Mouse (Mus musculus) heart, embryonic 10.5 days (tissue): ENCODE data around the gene Kxd1. TPM values are rescaled to one million over a fixed set of nuclear protein-coding genes. Genes with fewer than 3 reads are reported as not detected.

Source experiments
- DNase-seq: peaks from one replicate; pipeline ENCODE4 v3.0.0-alpha.2; 2017; ENCODE audit warnings: low spot score
- H3K27ac ChIP-seq: fragments of 300-500 bp; sonication (generic); 2 replicates; pipeline ENCODE4 v1.5.1; 2016; ENCODE audit warnings: mild to moderate bottlenecking
- H3K27me3 ChIP-seq: fragments of 300-500 bp; sonication (generic); 2 replicates; pipeline ENCODE4 v1.6.1; 2016; ENCODE audit warnings: mild to moderate bottlenecking; ENCODE audit not compliant: poor library complexity, insufficient read depth, severe bottlenecking
- H3K36me3 ChIP-seq: fragments of 300-500 bp; sonication (generic); 2 replicates; pipeline ENCODE4 v1.6.1; 2016; ENCODE audit warnings: mild to moderate bottlenecking, moderate library complexity
- H3K4me1 ChIP-seq: fragments of 300-500 bp; sonication (generic); 2 replicates; pipeline ENCODE4 v1.6.1; 2016; ENCODE audit warnings: mild to moderate bottlenecking
- H3K4me3 ChIP-seq: fragments of 300-500 bp; sonication (generic); 2 replicates; pipeline ENCODE4 v1.5.1; 2016; ENCODE audit warnings: mild to moderate bottlenecking, moderate library complexity
- H3K9me3 ChIP-seq: fragments of 300-500 bp; sonication (generic); 2 replicates; pipeline ENCODE4 v1.6.1; 2016; ENCODE audit warnings: mild to moderate bottlenecking, moderate library complexity
- WGBS: fragments of 180-500 bp; shearing (Covaris S2); methylation state at CpG from one replicate; pipeline ENCODE4 v1.1.7; 2016; 5-methylcytosine and 5-hydroxymethylcytosine counted together
- polyA plus RNA-seq: library from polyadenylated mRNA; unstranded; fragments of >200 nt; fragmentation: Nextera tagmentation; extraction: Ambion mirVana; gene quantifications from 2 replicates; pipeline ENCODE4 v1.2.1, GENCODE M21; 2016

Gene Kxd1
- polyA plus RNA-seq, 1 experiment from 2014 or later: 67.0 TPM

DNA sequence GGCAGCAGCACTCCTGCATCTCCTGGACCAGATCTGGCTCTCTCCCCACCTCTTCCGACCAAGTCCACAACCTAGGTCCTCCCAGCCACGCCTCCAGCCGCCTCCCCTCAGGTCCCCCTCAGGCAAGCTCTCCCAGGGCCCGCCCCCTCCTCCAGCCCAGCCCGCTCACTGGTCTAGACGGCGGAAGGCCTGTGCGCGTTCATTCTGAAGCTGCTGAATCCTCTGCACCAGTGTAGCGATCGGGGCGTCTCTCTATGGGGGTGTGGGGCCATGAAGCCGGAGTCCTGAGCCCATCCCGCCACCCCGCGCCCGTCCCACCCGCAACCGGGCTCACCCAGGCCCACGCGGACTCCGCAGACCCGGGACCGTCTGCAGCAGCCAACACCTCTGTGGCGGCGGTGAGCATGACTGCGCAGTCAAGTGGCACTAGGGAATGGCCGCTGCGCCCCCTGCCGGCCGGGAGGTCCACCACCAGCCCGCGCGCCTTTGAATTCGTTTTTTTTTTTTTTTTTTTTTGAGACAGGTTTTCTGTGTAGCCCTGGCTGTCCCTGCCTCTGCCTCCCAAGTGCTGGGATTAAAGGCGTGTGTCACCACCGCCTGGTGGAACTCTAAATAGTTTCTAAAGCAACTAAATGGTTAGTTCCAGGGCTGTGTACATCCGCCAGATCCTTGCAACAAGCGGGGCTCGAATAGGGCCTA, 21.3 kb downstream of the Kxd1 start, which contains the start of gene Rex1bd:
TSS of gene Rex1bd (minus strand) at position 425 of the 699 bp plus-strand sequence.
- Histone ChIP-seq H3K4me3 (peak within 1 kb of the TSS; percentile 91), H3K27me3 (peaks cover 34% of the 10 kb centered on the region), H3K4me1 (peaks cover 54% of the 10 kb centered on the region), H3K27ac (peak within 1 kb of the TSS; percentile 98), H3K36me3 (peaks cover 35% of the 10 kb centered on the region), H3K9me3 (no peaks in the 10 kb centered on the region)
- 3% methylated on average over 40 of the region's 40 CpGs for WGBS
- DNase-seq: peak; percentile 99

- Histone ChIP-seq H3K4me3 (peak overlapping the region; percentile 91), H3K36me3 (peaks cover 35% of the 10 kb centered on the region), H3K27me3 (peaks cover 41% of the 10 kb centered on the region), H3K4me1 (peaks cover 57% of the 10 kb centered on the region), H3K9me3 (no peaks in the 10 kb centered on the region), H3K27ac (peak overlapping the region; percentile 98)
- 35% methylated on average over 32 of the region's 32 CpGs for WGBS
- no peak for DNase-seq
These were observed 21.9 kb downstream of the Kxd1 start for GRCm38 (mm10) chr8:70505698-70506327.

DNA sequence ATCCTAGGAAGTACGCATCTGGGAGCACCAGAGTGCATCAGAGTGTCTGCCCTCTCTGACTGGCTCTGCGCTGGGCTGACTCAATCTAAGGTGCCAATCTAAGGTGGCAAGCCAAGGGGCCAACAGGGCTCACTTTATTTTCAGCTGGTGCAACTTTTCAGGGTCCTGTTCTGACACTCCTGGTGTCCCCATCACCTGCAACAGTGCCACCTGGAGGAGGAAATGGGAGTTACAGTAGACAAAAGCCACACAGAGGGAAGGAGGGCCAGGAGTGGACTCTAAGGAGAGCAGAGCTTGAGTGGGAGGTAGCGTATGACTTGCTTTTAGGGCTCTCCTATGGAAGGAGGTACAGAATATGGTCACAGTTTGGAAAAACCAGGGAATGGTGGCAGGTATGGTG, 22.9 kb downstream of the Kxd1 start:
- H3K4me1 ChIP-seq: peaks cover 64% of the 10 kb centered on the region
- DNase-seq: peak; percentile 90
- H3K9me3 ChIP-seq: no peaks in the 10 kb centered on the region
- no peak overlapping the region for H3K27ac ChIP-seq
- H3K4me3 ChIP-seq: no peak overlapping the region
- whole genome bisulfite sequencing: 77% methylated on average over 3 of the region's 3 CpGs
- peaks cover 50% of the 10 kb centered on the region for H3K27me3 ChIP-seq
- H3K36me3 ChIP-seq: peaks cover 35% of the 10 kb centered on the region

DNA sequence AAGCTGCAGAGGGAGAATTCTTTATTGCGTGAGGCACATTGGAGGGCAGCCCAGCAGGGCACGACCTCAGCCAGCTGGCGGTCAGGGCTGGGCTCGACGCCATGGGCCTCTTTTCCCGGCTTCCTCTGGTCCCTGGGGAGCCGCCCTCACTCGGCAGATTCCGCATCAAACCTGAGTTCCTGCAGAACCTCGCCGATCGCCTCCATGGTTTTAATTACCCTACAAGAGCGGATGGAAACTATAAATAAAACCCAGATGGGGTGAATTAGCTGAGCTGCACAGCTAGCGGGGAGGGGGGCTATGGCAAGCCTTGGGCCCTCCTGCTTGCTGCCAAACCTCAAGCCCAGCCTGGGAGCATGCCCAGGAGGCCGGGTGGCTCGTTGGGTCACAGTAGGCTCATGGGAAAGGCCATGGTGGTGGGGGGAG, 23.5 kb downstream of the Kxd1 start:
- Histone ChIP-seq H3K4me3 (0 out of 2 replicates have a peak overlapping the region, but pooled peaks have one; percentile 1), H3K27me3 (peaks cover 56% of the 10 kb centered on the region), H3K4me1 (peaks cover 63% of the 10 kb centered on the region), H3K27ac (no peak overlapping the region), H3K9me3 (no peaks in the 10 kb centered on the region), H3K36me3 (peaks cover 34% of the 10 kb centered on the region)
- WGBS: 69% methylated on average over 16 of the region's 16 CpGs
- no peak for DNase-seq

DNA sequence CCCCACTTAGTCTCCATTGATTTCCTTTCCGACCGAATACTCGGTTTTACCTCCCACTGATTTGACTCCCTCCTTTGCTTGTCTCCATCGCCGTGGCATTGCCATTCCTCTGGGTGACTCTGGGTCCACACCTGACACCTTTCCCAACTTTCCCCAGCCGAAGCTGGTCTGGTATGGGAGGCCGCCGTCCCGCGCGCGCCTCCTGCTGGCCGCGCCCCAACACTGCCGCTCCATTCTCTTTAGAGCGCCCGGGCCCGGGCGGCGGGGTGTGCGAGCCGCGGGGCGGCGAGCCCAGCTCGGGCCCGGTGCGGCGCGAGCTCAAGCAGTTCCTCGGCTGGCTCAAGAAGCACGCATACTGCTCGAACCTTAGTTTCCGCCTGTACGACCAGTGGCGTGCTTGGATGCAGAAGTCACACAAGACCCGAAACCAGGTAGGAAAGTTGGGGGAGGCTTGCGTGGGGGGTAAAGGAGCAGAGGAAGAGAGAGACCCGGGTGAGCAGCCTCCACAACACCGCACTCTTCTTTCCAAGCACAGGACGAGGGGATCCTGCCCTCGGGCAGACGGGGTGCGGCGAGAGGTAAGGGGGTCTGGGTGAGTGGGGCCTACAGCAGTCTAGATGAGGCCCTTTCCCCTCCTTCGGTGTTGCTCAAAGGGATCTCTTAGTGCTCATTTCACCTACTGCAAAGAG, 24.6 kb downstream of the Kxd1 start:
- peak; percentile 88 for DNase-seq
- H3K36me3 ChIP-seq: peaks cover 24% of the 10 kb centered on the region
- peaks cover 53% of the 10 kb centered on the region for H3K4me1 ChIP-seq
- H3K4me3 ChIP-seq: peak overlapping the region; percentile 36
- H3K27me3 ChIP-seq: peaks cover 67% of the 10 kb centered on the region
- H3K9me3 ChIP-seq: no peaks in the 10 kb centered on the region
- 12% methylated on average over 46 of the region's 46 CpGs for WGBS
- H3K27ac ChIP-seq: no peak overlapping the region

DNA sequence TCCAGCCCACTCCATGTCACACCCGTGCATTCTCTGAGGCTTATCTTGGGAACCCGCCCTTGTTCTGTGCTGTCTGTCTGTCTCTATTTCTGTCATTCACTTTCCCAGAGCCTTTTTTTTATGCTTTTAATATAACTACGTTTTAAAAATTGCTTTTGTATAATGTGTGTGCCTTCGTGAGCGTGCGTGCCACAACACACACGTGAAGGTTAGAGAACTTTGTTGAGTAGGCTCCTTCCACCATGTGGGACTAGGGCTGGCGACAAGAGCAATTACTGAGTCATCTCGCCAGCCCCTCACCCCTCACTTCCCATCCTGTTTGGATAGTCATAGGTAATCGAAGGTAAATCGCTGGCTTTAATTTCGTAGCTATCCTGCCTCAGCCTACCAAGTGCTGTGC, 25.2 kb downstream of the Kxd1 start:
- Histone ChIP-seq H3K36me3 (peaks cover 18% of the 10 kb centered on the region), H3K27me3 (peaks cover 73% of the 10 kb centered on the region), H3K9me3 (no peaks in the 10 kb centered on the region), H3K4me3 (peak overlapping the region; percentile 39), H3K27ac (0 out of 2 replicates have a peak overlapping the region, but pooled peaks have one; percentile 13), H3K4me1 (peaks cover 53% of the 10 kb centered on the region)
- DNase-seq: no peak
- WGBS: 28% methylated on average over 12 of the region's 12 CpGs

DNA sequence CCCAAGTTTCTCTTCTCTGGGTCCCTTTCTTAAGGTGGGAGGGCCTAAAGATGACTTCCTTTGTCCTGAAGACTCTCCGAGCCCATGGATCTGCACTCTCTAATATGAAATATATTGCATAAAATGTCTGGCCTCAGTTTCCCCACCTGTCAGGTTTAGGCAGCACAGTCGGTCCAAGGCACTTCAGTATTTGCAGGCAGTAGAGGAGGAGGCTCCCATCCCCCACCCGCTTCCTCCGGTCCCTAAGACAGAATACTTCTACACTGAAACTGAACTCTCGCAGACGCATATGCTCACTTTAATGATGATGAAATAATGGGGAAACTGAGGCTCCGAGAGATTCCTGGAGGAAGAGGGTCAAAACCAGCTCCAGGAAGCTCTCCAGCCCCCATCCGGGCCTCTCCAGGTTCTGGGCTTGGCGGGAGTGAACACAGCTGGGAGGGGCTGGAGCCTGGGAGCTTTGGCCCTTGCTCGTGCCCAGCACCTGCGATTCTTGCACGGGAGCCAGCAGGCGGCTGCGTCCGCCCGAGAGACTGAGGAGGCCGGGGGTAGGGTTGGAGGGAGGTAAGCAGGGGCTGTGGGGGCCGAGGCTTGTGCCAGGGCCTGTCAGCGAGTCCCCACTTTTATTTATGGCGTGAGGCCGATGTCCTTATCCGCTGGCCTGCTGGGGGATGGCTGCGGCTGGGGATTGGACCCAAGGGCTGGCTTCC, 25.8 kb downstream of the Kxd1 start:
- H3K27ac ChIP-seq: peak overlapping the region; percentile 13; the same call in 1 of the 2 replicates
- no peak for DNase-seq
- H3K27me3 ChIP-seq: peaks cover 79% of the 10 kb centered on the region

GRCm38 (mm10) chr8:70500386-70501301, 27.1 kb downstream of the Kxd1 start:
- no peak for DNase-seq
- H3K4me1 ChIP-seq: peaks cover 46% of the 10 kb centered on the region
- 6% methylated on average over 39 of the region's 39 CpGs for WGBS

More for the DNA sequence above, 25.8 kb downstream of the Kxd1 start:
- peaks cover 13% of the 10 kb centered on the region for H3K36me3 ChIP-seq
- WGBS: 14% methylated on average over 23 of the region's 23 CpGs
- H3K9me3 ChIP-seq: no peaks in the 10 kb centered on the region
- peak overlapping the region; percentile 39 for H3K4me3 ChIP-seq
- peaks cover 51% of the 10 kb centered on the region for H3K4me1 ChIP-seq

DNA sequence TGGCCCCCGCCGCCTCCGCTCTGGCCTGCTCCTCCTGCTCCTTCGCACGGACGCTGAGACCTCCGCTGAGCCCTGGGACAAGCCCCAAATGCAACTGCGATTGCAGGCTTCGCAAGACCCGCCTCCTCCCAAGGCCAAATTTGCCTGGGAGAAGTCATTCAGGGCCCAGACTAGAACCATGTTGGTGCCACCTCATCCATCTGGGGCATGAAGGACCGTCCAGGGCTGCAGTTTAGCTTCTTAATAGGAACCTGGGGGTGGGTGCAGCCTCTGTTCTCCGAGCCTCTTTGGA, 32.0 kb downstream of the Kxd1 start:
- H3K36me3 ChIP-seq: no peaks in the 10 kb centered on the region
- H3K27me3 ChIP-seq: peaks cover 100% of the 10 kb centered on the region
- DNase-seq: no peak
- no peaks in the 10 kb centered on the region for H3K9me3 ChIP-seq
- peak overlapping the region; percentile 42; the same call in 1 of the 2 replicates for H3K27ac ChIP-seq
- 5% methylated on average over 12 of the region's 12 CpGs for WGBS
- peaks cover 52% of the 10 kb centered on the region for H3K4me1 ChIP-seq
- H3K4me3 ChIP-seq: peak overlapping the region; percentile 60

More at GRCm38 (mm10) chr8:70500386-70501301, 27.1 kb downstream of the Kxd1 start:
- no peaks in the 10 kb centered on the region for H3K9me3 ChIP-seq
- no peak overlapping the region for H3K27ac ChIP-seq
- H3K27me3 ChIP-seq: peaks cover 92% of the 10 kb centered on the region
- peaks cover 13% of the 10 kb centered on the region for H3K36me3 ChIP-seq
- H3K4me3 ChIP-seq: peak overlapping the region; percentile 29

DNA sequence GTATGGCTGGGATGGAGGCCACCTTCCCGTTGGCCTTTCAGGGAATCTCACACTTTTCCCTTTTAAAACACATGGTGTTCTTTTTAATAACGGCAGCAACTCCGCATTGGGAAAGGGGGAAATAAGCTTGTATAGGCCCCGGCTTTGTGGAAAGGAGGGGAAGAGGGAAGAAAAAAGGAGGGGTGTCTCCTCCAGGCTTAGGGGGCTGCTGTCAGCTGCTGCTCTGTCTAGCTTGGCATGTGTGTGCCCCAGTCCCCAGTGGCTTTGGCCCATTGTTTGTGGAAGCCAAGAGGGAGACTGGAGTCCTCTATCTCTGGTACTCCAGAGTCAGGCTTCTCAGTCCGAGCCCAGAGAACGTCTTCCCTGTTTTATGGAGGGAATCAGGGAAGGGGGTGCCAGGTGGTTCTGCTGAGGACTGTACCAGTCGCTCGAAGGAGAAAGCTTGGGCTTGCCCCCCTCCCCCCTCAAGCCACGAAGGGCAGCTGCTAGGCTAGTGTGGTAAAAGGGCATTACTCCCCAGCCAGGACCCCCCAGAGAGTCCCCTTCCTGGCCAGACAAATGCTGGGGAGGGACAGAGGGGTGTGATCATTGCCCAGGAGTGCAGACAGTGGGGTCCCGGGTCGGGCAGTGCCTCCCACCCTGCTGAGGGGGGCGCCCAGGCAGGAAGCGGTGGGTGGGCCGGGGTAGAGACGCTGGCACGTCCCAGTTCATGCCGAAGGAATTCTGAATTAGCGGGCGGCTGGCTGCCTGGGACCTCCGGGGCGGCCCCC, 32.6 kb downstream of the Kxd1 start:
- Histone ChIP-seq H3K27me3 (peaks cover 100% of the 10 kb centered on the region), H3K9me3 (no peaks in the 10 kb centered on the region), H3K4me1 (peaks cover 50% of the 10 kb centered on the region), H3K4me3 (peak overlapping the region; percentile 60), H3K27ac (peak overlapping the region; percentile 42; the same call in 1 of the 2 replicates), H3K36me3 (no peaks in the 10 kb centered on the region)
- WGBS: 1% methylated on average over 21 of the region's 21 CpGs
- no peak for DNase-seq

DNA sequence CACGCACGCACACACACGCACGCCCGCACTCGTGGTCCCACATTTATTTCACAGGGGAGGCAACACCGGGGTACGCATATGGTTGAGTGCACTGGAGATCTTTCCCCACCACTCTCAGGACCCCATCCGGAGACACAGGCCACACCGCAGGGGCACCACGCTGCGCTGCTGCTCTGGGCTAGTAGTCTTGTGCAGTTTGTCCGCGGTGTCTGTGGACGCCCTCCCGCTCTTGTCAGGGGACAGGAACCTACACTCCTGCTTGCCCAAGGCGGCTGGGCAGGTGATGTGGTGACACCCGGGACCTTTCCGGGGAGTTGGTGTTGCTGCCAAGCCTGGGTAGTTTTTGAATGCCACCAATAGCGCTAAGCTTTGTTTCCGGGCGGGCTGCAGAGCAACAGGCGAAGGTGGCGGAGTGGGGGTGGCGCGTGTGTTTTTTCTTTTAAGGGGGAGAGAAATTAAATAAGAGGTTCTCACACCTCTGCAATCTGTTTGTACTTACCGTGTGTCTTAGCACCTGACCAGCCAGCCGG, 33.3 kb downstream of the Kxd1 start:
- Histone ChIP-seq H3K27me3 (peaks cover 100% of the 10 kb centered on the region), H3K4me3 (peak overlapping the region; percentile 60), H3K4me1 (peaks cover 57% of the 10 kb centered on the region), H3K36me3 (no peaks in the 10 kb centered on the region), H3K9me3 (no peaks in the 10 kb centered on the region), H3K27ac (0 out of 2 replicates have a peak overlapping the region, but pooled peaks have one; percentile 4)
- WGBS: 3% methylated on average over 28 of the region's 28 CpGs
- no peak for DNase-seq
